Mouse (Mus musculus) macrophage (primary cell): ENCODE measurements at regions not wholly inside any gene's neighbourhood (a gene's known extent, or its start where the extent isn't known, plus 50 kb on each side); places are given as distances from the start of the nearest gene placed in this dataset.

Source experiments
- H3K27ac ChIP-seq: fragments of 350-480 bp; formaldehyde crosslinking; 2 replicates; pipeline ENCODE4 v1.9.0; 2021
- H3K36me3 ChIP-seq: fragments of 350-480 bp; formaldehyde crosslinking; 2 replicates; pipeline ENCODE4 v1.9.0; 2021; ENCODE audit errors: inconsistent target
- H3K4me3 ChIP-seq: fragments of 350-480 bp; formaldehyde crosslinking; 2 replicates; pipeline ENCODE4 v1.9.0; 2021; ENCODE audit errors: inconsistent target
- H3K79me2 ChIP-seq: fragments of 350-480 bp; formaldehyde crosslinking; 2 replicates; pipeline ENCODE4 v1.9.0; 2021; ENCODE audit errors: inconsistent target
- WGBS: methylation state at CpG from one replicate; pipeline ENCODE4 v1.1.7; 2026; ENCODE audit warnings: inconsistent platforms; ENCODE audit not compliant: missing documents; 5-methylcytosine and 5-hydroxymethylcytosine counted together

GRCm38 (mm10) chr1:13500456-13500855 is 2086.6 kb downstream of the A830018L16Rik start:
- Histone ChIP-seq H3K79me2 (no peaks in the 10 kb centered on the region), H3K4me3 (no peak overlapping the region), H3K36me3 (no peaks in the 10 kb centered on the region), H3K27ac (no peak overlapping the region)
- WGBS = 54% methylated on average over 5 of the region's 5 CpGs

GRCm38 (mm10) chr1:13501938-13502337 is 2088.0 kb downstream of the A830018L16Rik start:
- 92% methylated on average over 4 of the region's 4 CpGs for WGBS
- no peaks in the 10 kb centered on the region for H3K79me2 ChIP-seq
- no peak overlapping the region for H3K4me3 ChIP-seq
- H3K36me3 ChIP-seq = no peaks in the 10 kb centered on the region
- H3K27ac ChIP-seq = no peak overlapping the region

GRCm38 (mm10) chr1:13513761-13514160 is 2099.9 kb downstream of the A830018L16Rik start:
- Histone ChIP-seq H3K36me3 (no peaks in the 10 kb centered on the region), H3K4me3 (peak overlapping the region; percentile 26), H3K79me2 (no peaks in the 10 kb centered on the region), H3K27ac (no peak overlapping the region)
- 12% methylated on average over 11 of the region's 11 CpGs for WGBS
